ENCODE assay signal across 8 mouse cellular contexts in the genomic region with DNA sequence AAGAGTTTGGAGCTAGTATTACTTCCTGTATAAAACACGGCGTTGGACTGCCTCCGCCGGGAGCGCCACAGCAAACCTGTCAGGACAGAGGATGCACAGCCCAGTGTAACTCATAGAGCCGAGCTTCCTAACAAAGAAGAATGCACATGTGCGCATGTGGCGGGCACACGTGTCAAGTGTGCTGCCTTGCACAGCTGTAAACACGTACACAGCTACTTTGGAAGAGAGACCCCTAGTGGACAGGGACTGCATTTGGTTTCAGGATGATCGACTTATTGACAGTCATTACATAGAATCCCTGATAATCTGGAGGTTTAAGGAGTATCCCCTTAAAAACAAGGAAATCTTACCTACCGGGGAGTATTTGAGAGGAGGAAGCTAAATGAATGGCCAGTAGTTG. TPM values are rescaled to one million over a fixed set of nuclear protein-coding genes. Genes with fewer than 3 reads are reported as not detected.
DNase-seq lines count a peak whose midpoint lies in the region; ATAC-seq lines count a peak whose summit lies in the region.
"Not testable (repeated sequence)": the region's sequence is repeated elsewhere in the genome, so short reads cannot be mapped to it uniquely, and the experiment has no call there.

No protein-coding gene starts in this region.

- H3K27me3 ChIP-seq in forebrain, embryonic 14.5 days (replicated peaks; ENCODE audit: control insufficient read depth, insufficient read depth, low read length); liver, embryonic 16.5 days (ENCODE audit: control insufficient read depth, insufficient read depth, low read depth, low read length); midbrain, embryonic 16.5 days (ENCODE audit: control insufficient read depth, insufficient read depth, low read depth, low read length): not testable (repeated sequence)

- H3K9me3 ChIP-seq in forebrain, embryonic 14.5 days (replicated peaks; ENCODE audit: control insufficient read depth, low read length); liver, embryonic 16.5 days (replicated peaks; ENCODE audit: control insufficient read depth, low read length); midbrain, embryonic 16.5 days (replicated peaks; ENCODE audit: control insufficient read depth, low read length, poor library complexity, severe bottlenecking): not testable (repeated sequence)

- ATAC-seq in forebrain, embryonic 14.5 days: peak; percentile 89
- peak; percentile 67 to 69; a peak in 2 of 4 replicates for ATAC-seq in hematopoietic stem cell, adult 5-6 weeks (replicated peaks in 1 of 2; ENCODE audit: insufficient read depth in 1 of 2, low FRiP score in 2 of 2, low TSS enrichment in 1 of 2, low read depth in 1 of 2, poor library complexity in 2 of 2, severe bottlenecking in 2 of 2)
- ATAC-seq in liver, embryonic 16.5 days (ENCODE audit: low read depth): 0 out of 2 replicates have a peak, but pooled peaks have one; percentile 30
- ATAC-seq in midbrain, embryonic 16.5 days: peak; percentile 52; the same call in 1 of the 2 replicates

- not testable (repeated sequence) for H3K9ac ChIP-seq in forebrain, embryonic 14.5 days (ENCODE audit: low read length); liver, embryonic 16.5 days (ENCODE audit: low read depth, low read length); midbrain, embryonic 16.5 days (ENCODE audit: low read depth, low read length)

- 60% methylated on average over 7 of the region's 12 CpGs for WGBS in forebrain, embryonic 14.5 days
- 53% methylated on average over 7 of the region's 12 CpGs for WGBS in liver, embryonic 16.5 days (ENCODE audit: insufficient replicate concordance)
- 44% methylated on average over 7 of the region's 12 CpGs for WGBS in midbrain, embryonic 16.5 days

- H3K4me1 ChIP-seq in forebrain, embryonic 14.5 days (ENCODE audit: control insufficient read depth, insufficient read depth, low read length); liver, embryonic 16.5 days (ENCODE audit: control insufficient read depth, low read depth, low read length); midbrain, embryonic 16.5 days (ENCODE audit: control insufficient read depth, insufficient read depth, low read length): not testable (repeated sequence)

- not testable (repeated sequence) for H3K27ac ChIP-seq in forebrain, embryonic 14.5 days (ENCODE audit: low read depth, low read length); liver, embryonic 16.5 days (ENCODE audit: low read length); midbrain, embryonic 16.5 days (ENCODE audit: low read length)

- peaks cover 67% of the 10 kb centered on the region for H3K36me3 ChIP-seq in forebrain, embryonic 14.5 days (ENCODE audit: control insufficient read depth, insufficient read depth, low read length)
- peaks cover 70% of the 10 kb centered on the region for H3K36me3 ChIP-seq in liver, embryonic 16.5 days (ENCODE audit: control insufficient read depth, insufficient read depth)
- H3K36me3 ChIP-seq in midbrain, embryonic 16.5 days (ENCODE audit: control insufficient read depth, insufficient read depth, low read length): not testable (repeated sequence)

- H3K4me2 ChIP-seq in forebrain, embryonic 14.5 days (ENCODE audit: low read length); liver, embryonic 16.5 days (ENCODE audit: low read depth, low read length); midbrain, embryonic 16.5 days (ENCODE audit: low read length): not testable (repeated sequence)

- H3K4me3 ChIP-seq in forebrain, embryonic 14.5 days (ENCODE audit: low read depth, low read length); liver, embryonic 16.5 days (ENCODE audit: low read depth, low read length); midbrain, embryonic 16.5 days (ENCODE audit: low read depth, low read length): not testable (repeated sequence)

- peak; percentile 10 for DNase-seq in MEL-GATA-1-ER (ENCODE audit: extremely low read depth, low read depth)
- DNase-seq in cerebellum, postnatal 14 days: peak; percentile 32 to 38
- peak; percentile 75 for DNase-seq in forebrain, embryonic 14.5 days (ENCODE audit: low spot score)
- DNase-seq in kidney, adult 9 months: peak; percentile 57
- peak; percentile 42 for DNase-seq in thymus, postnatal 14 days

RNA-seq across cellular contexts. Expression of gene E2f7, which starts 15.3 kb away (rescaled TPM):
- 8.3 and 9.1 TPM in 2 replicates for polyA plus RNA-seq in forebrain, embryonic 14.5 days (2014; fragmentation: Nextera tagmentation; extraction: Ambion mirVana)
- total RNA-seq in hematopoietic stem cell, adult 5-6 weeks (2017): 6.3 and 9.4 TPM in 2 replicates
- 6.6 and 7.8 TPM in 2 replicates for polyA plus RNA-seq in liver, embryonic 16.5 days (2015; fragmentation: Nextera tagmentation; extraction: Ambion mirVana)
- polyA plus RNA-seq in midbrain, embryonic 16.5 days (2015; fragmentation: Nextera tagmentation; extraction: Ambion mirVana): 4.3 and 4.8 TPM in 2 replicates

Comparison
In these comparisons a context has a peak if more than half of its experiments do, and no peak if none do; other contexts are left out.
1. DNase-seq: peak in every context shown above with its lines; median percentile 75 in forebrain, embryonic 14.5 days; 57 in kidney, adult 9 months; 42 in thymus, postnatal 14 days; 35 in cerebellum, postnatal 14 days; 10 in MEL-GATA-1-ER.
2. ATAC-seq: peak in every context shown above with its lines; median percentile 89 in forebrain, embryonic 14.5 days; 68 in hematopoietic stem cell, adult 5-6 weeks; 52 in midbrain, embryonic 16.5 days; 30 in liver, embryonic 16.5 days.